Mouse (Mus musculus) central nervous system, embryonic 18 days (tissue): Measurements from ENCODE around the gene Klk1b16. TPM values are rescaled to one million over a fixed set of nuclear protein-coding genes. Genes with fewer than 3 reads are reported as not detected.

Experiments used
- polyA plus RNA-seq: library from polyadenylated mRNA; depleted of rRNA; stranded (reverse); fragments of >200 nt; gene quantifications from 2 replicates; pipeline ENCODE4 v1.2.3, GENCODE M21; 2012; rRNA removed

The Klk1b16 gene
- polyA plus RNA-seq = 0.05 TPM in 1 of 2 replicates, not detected in the other

DNA sequence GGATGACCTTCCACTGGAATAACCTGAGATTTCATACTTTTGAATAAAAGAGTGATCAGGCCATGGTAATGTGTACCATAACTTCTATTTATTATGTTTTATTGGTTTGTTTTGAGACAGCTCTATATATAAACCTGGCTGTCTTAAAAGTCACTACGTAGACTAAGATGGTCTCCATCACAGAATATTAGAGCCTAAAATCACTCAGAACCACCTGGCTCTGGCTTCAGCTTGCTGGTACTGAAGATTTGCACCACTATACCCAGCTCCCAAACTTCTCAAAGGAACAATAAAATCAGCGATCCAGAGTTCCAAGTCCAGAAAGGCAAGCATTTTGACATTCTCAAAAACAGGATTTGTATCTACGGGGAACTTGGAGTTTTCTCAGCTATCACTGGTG lies at the start of gene Klk1b16:
TSS of gene Klk1b16 (plus strand) at position 301 of the 400 bp plus-strand sequence.

DNA sequence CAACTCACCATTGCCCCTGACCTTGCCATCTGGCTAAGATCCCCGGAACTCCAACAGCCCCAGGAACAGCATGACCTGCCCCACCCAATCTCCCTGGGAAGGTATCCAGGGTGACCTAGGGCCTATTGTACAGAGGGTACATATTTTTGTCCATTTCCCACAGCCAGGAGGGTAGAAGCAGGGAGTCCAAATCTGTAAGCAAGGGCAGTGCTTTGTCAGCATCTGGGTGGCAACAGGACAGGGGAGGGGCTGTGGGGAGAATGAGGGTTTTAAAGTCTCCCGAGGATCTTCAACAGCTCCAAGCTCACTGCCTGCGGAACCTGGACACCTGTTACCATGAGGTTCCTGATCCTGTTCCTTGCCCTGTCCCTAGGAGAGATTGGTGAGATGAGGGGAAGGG lies 34.5 kb upstream of the Klk1b16 start, which contains the start of gene Klk1b21:
TSS of gene Klk1b21 (plus strand) at position 301 of the 400 bp plus-strand sequence.

DNA sequence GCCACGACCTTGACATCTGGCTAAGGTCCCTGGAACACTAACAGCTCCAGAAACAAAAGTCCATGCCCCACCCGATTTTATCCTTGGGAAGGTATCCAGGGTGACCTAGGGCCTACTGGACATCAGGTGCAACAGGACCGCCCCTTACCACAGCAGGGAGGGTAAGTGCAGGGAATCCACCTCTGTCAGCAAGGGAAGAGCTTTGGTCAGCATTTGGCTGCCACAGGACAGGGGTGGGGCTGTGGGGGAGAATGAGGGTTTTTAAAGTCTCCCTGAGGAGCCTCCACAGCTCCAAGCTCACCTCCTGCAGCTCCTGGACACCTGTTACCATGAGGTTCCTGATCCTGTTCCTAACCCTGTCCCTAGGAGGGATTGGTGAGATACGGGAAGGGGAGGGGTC lies 24.2 kb upstream of the Klk1b16 start, which contains the start of gene Klk1b22:
TSS of gene Klk1b22 (plus strand) at position 301 of the 400 bp plus-strand sequence.

DNA sequence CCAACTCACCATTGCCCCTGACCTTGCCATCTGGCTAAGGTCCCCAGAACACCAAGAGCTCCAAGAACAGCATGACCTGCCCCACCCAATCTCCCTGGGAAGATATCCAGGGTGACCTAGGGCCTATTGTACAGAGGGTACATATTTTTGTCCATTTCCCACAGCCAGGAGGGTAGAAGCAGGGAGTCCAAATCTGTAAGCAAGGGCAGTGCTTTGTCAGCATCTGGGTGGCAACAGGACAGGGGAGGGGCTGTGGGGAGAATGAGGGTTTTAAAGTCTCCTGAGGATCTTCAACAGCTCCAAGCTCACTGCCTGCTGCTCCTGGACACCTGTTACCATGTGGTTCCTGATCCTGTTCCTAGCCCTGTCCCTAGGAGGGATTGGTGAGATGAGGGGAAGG lies 51.4 kb downstream of the Klk1b16 start, which contains the start of gene Klk1b24:
TSS of gene Klk1b24 (plus strand) at position 301 of the 400 bp plus-strand sequence.

Other genes with a start within 250 kb of the Klk1b16 start
- gene Klk15, start 203.0 kb upstream of the Klk1b16 start, polyA plus RNA-seq = not detected in 2 replicates
- not detected in 2 replicates for gene Klk1b8, start 186.1 kb upstream of the Klk1b16 start, polyA plus RNA-seq
- not detected in 2 replicates for gene Klk1b1, start 170.0 kb upstream of the Klk1b16 start, polyA plus RNA-seq
- gene Klk1b9, start 160.7 kb upstream of the Klk1b16 start, polyA plus RNA-seq = not detected in 2 replicates
- not detected in 2 replicates for gene Klk1b11, start 140.9 kb upstream of the Klk1b16 start, polyA plus RNA-seq
- 0.08 TPM in 1 of 2 replicates, not detected in the other for gene Klk1b26, start 124.6 kb upstream of the Klk1b16 start, polyA plus RNA-seq
- gene Klk1b27, start 84.5 kb upstream of the Klk1b16 start, polyA plus RNA-seq = 0.07 TPM in 1 of 2 replicates, not detected in the other
- gene Klk1b21, start 34.4 kb upstream of the Klk1b16 start, polyA plus RNA-seq = not detected in 2 replicates
- not detected in 2 replicates for gene Klk1b22, start 24.1 kb upstream of the Klk1b16 start, polyA plus RNA-seq
- gene Klk1b24, start 51.5 kb downstream of the Klk1b16 start, polyA plus RNA-seq = not detected in 2 replicates
- not detected in 2 replicates for gene Klk1b3, start 61.4 kb downstream of the Klk1b16 start, polyA plus RNA-seq
- gene Klk1b4, start 70.7 kb downstream of the Klk1b16 start, polyA plus RNA-seq = not detected in 2 replicates
- not detected in 2 replicates for gene Klk1b5, start 79.2 kb downstream of the Klk1b16 start, polyA plus RNA-seq
- not detected in 2 replicates for gene Klk1, start 88.6 kb downstream of the Klk1b16 start, polyA plus RNA-seq
- not detected in 2 replicates for gene Gm36864, start 99.4 kb downstream of the Klk1b16 start, polyA plus RNA-seq
- gene 1700028J19Rik, start 109.9 kb downstream of the Klk1b16 start, polyA plus RNA-seq = 1.3 and 1.7 TPM in 2 replicates
- 296 and 311 TPM in 2 replicates for gene 2410002F23Rik, start 110.0 kb downstream of the Klk1b16 start, polyA plus RNA-seq
- not detected in 2 replicates for gene Acp4, start 120.6 kb downstream of the Klk1b16 start, polyA plus RNA-seq
- not detected in 2 replicates for gene Gm15517, start 124.7 kb downstream of the Klk1b16 start, polyA plus RNA-seq
- 2.7 and 7.5 TPM in 2 replicates for gene Clec11a, start 170.1 kb downstream of the Klk1b16 start, polyA plus RNA-seq
- gene Shank1, start 173.5 kb downstream of the Klk1b16 start, polyA plus RNA-seq = 23.2 and 35.2 TPM in 2 replicates
- gene Syt3, start 247.3 kb downstream of the Klk1b16 start, polyA plus RNA-seq = 55.4 and 56.4 TPM in 2 replicates
- 4.7 and 5.2 TPM in 2 replicates for gene 1700008O03Rik, start 249.1 kb downstream of the Klk1b16 start, polyA plus RNA-seq